Mouse (Mus musculus) layer of hippocampus, adult 18-20 months (tissue): Measurements from ENCODE around the gene Cpe. TPM values are rescaled to one million over a fixed set of nuclear protein-coding genes. Genes with fewer than 3 reads are reported as not detected.

Experiments
- DNase-seq, 2 experiments: peaks; one replicate each; pipeline ENCODE4 v3.0.0; 2022; ENCODE audit warnings: low spot score in 2 of 2
- long read RNA-seq: library from polyadenylated mRNA; stranded (forward); transcript quantifications from one replicate; pipeline ENCODE4 v2.0.0, GENCODE M21; 2021
- total RNA-seq, 2 experiments: library from RNA; stranded (reverse); gene quantifications; 2 replicates each; pipeline ENCODE4 v1.2.3; 2021

Cpe gene
- 1,000 to 10,000 TPM; 2,606 to 2,683 TPM for total RNA-seq
- long read RNA-seq, transcript Cpe-201 (9 exons, 2,117 nt): major isoform, 3,550 of 3,864 reads
- long read RNA-seq, partial matches to known transcripts: 234 of 3,864 reads
- long read RNA-seq, other reads (novel, unspliced or antisense): 80 of 3,864 reads

GRCm38 (mm10) chr8:64692651-64693201, at the start of gene Cpe:
TSS of gene Cpe (minus strand) at chr8:64693054.
- peak; percentile 85 to 91 for DNase-seq

- DNase-seq: no peak
Measured at GRCm38 (mm10) chr8:64740547-64741211, 47.8 kb upstream of the Cpe start.

GRCm38 (mm10) chr8:64738916-64739315, 46.1 kb upstream of the Cpe start:
- no peak for DNase-seq

- no peak for DNase-seq
Measured at GRCm38 (mm10) chr8:64736767-64737323, 44.0 kb upstream of the Cpe start.

- DNase-seq: no peak
Measured at GRCm38 (mm10) chr8:64735161-64735560, 42.3 kb upstream of the Cpe start.

- DNase-seq: peak; percentile 98 to 99
Measured at GRCm38 (mm10) chr8:64733271-64733943, 40.6 kb upstream of the Cpe start, which contains the start of gene Msmo1. TSS of gene Msmo1 (minus strand) at chr8:64733792.

- no peak for DNase-seq
Measured at GRCm38 (mm10) chr8:64732596-64732995, 39.7 kb upstream of the Cpe start.

- no peak for DNase-seq
Measured at GRCm38 (mm10) chr8:64728156-64728555, 35.3 kb upstream of the Cpe start.

- no peak for DNase-seq
Measured at GRCm38 (mm10) chr8:64726190-64726695, 33.4 kb upstream of the Cpe start.

GRCm38 (mm10) chr8:64723206-64723605, 30.4 kb upstream of the Cpe start:
- DNase-seq: no peak

GRCm38 (mm10) chr8:64717868-64718267, 25.0 kb upstream of the Cpe start:
- no peak for DNase-seq

- DNase-seq: no peak
Measured at GRCm38 (mm10) chr8:64712499-64712898, 19.6 kb upstream of the Cpe start.

GRCm38 (mm10) chr8:64711544-64711943, 18.7 kb upstream of the Cpe start:
- no peak for DNase-seq

- DNase-seq: no peak
Measured at GRCm38 (mm10) chr8:64707481-64707880, 14.6 kb upstream of the Cpe start.

GRCm38 (mm10) chr8:64703191-64703590, 10.3 kb upstream of the Cpe start:
- DNase-seq: no peak

GRCm38 (mm10) chr8:64691591-64692401, 1.1 kb downstream of the Cpe start:
- peak in 1 of 2 experiments; percentile 47 for DNase-seq

GRCm38 (mm10) chr8:64690845-64691244, 2.0 kb downstream of the Cpe start:
- DNase-seq: no peak

GRCm38 (mm10) chr8:64690306-64690705, 2.5 kb downstream of the Cpe start:
- DNase-seq: no peak

- DNase-seq: no peak
Measured at GRCm38 (mm10) chr8:64688741-64689140, 4.1 kb downstream of the Cpe start.

GRCm38 (mm10) chr8:64688161-64688560, 4.7 kb downstream of the Cpe start:
- no peak for DNase-seq

GRCm38 (mm10) chr8:64682501-64682900, 10.4 kb downstream of the Cpe start:
- no peak for DNase-seq
